Mouse (Mus musculus) layer of hippocampus, adult 11-12 months (tissue): ENCODE data around the gene Gm4513.
"Not testable (repeated sequence)": the region's sequence is repeated elsewhere in the genome, so short reads cannot be mapped to it uniquely, and the experiment has no call there.

Experiments used
- DNase-seq: peaks from one replicate; pipeline ENCODE4 v3.0.0; 2022; ENCODE audit warnings: low spot score

The Gm4513 gene

DNA sequence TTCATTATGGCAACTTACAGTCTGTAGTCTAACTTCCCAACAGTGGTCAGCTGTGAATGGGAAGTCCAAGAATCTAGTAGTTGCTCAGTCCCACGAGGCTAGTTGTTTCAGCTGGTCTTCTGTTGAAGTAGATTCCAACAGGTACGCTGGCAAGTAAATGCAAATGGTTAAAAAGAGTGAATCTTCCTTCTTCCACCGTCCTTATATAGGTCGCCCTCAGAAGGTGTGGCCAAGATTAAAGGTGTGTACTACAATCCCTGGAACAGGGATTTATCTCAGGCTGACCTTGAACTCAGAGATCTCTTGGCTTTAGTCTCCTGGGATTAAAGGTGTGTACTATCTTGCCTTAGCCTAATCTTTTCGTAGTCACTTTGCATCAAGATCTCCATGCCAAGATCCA is at the start of gene Gm4513:
Gm4513 (minus strand) TSS at position 101 of the 400 bp plus-strand sequence.
- DNase-seq, result not testable (repeated sequence)

DNA sequence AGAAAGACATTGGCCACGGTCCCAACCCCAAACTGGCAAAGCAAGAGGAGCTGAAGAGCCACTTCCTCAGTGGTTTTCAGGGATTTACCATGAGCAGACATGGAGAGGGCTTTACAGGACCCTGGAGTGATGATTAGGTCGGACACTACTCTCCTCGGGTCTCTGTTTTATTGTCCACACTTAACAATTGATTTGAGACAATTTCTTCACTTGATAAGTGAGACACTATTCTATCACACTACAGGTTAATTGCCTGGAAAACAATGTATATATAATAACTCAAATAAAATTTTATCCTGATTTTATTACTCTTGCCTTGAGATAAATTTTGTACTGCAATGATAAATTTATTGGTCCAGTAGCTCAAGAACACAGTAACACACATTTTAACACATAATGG is 22.7 kb downstream of the Gm4513 start, which contains the start of gene Gm4141:
Gm4141 (minus strand) TSS at position 101 of the 400 bp plus-strand sequence.
- DNase-seq, result not testable (repeated sequence)

DNA sequence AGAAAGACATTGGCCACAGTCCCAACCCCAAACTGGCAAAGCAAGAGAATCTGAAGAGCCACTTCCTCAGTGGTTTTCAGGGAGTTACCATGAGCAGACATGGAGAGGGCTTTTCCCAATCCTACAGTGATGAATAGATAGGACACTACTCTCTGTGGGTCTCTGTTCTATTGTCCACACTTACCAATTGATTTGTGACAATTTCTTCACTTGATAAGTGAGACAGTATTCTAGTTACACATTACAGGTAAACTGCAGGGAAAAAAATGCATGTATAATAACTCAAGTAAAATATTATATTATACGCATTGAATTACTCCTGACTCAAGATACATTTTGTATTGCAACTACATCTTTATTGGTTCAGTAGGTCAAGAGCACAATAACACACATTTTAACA is 53.2 kb downstream of the Gm4513 start, which contains the start of gene Gm5726:
Gm5726 (minus strand) TSS at position 101 of the 400 bp plus-strand sequence.
- DNase-seq, result not testable (repeated sequence)
